Mouse (Mus musculus) kidney, embryonic 15.5 days (tissue): ENCODE data around the gene Dab2ip. TPM values are rescaled to one million over a fixed set of nuclear protein-coding genes. Genes with fewer than 3 reads are reported as not detected.
A peak's percentile ranks its signal among the peaks of the same experiment; 100 is the strongest.

Experiments
- ATAC-seq: fragments of 200-750 bp; cut with Nextera tagmentation; replicated peaks from 2 replicates; pipeline ENCODE4 v1.8.0; 2017; ENCODE audit warnings: moderate TSS enrichment; ENCODE audit not compliant: low FRiP score
- H3K27ac ChIP-seq: fragments of 300-500 bp; sonication (generic); 2 replicates; pipeline ENCODE4 v1.5.1; 2015; ENCODE audit warnings: mild to moderate bottlenecking, inconsistent platforms
- H3K27me3 ChIP-seq: fragments of 300-500 bp; sonication (generic); 2 replicates; pipeline ENCODE4 v1.6.1; 2015; ENCODE audit warnings: inconsistent platforms
- H3K36me3 ChIP-seq: fragments of 300-500 bp; sonication (generic); 2 replicates; pipeline ENCODE4 v1.6.1; 2015; ENCODE audit warnings: inconsistent platforms
- H3K4me1 ChIP-seq: fragments of 300-500 bp; sonication (generic); 2 replicates; pipeline ENCODE4 v1.6.1; 2015; ENCODE audit warnings: inconsistent platforms
- H3K4me2 ChIP-seq: fragments of 300-500 bp; sonication (generic); 2 replicates; pipeline ENCODE4 v1.6.1; 2015; ENCODE audit warnings: moderate library complexity, mild to moderate bottlenecking, inconsistent platforms
- H3K4me3 ChIP-seq: fragments of 300-500 bp; sonication (generic); replicated peaks from 2 replicates; pipeline ENCODE4 v1.5.1; 2015; ENCODE audit warnings: mild to moderate bottlenecking, inconsistent platforms
- H3K9ac ChIP-seq: fragments of 300-500 bp; sonication (generic); 2 replicates; pipeline ENCODE4 v1.6.1; 2015; ENCODE audit warnings: mild to moderate bottlenecking, inconsistent platforms
- H3K9me3 ChIP-seq: fragments of 300-500 bp; sonication (generic); replicated peaks from 2 replicates; pipeline ENCODE4 v1.6.1; 2016; ENCODE audit warnings: inconsistent platforms
- WGBS: fragments of 180-500 bp; shearing (Covaris S2); methylation state at CpG from one replicate; pipeline ENCODE4 v1.1.7; 2015; ENCODE audit warnings: mixed read lengths; 5-methylcytosine and 5-hydroxymethylcytosine counted together
- polyA plus RNA-seq: library from polyadenylated mRNA; unstranded; fragments of >200 nt; fragmentation: Nextera tagmentation; extraction: Ambion mirVana; gene quantifications from 2 replicates; pipeline ENCODE4 v1.2.1, GENCODE M21; 2015

Dab2ip gene
- polyA plus RNA-seq, 1 experiment from 2014 or later = 37.5 TPM

GRCm38 (mm10) chr2:35669217-35669616 lies 111.2 kb downstream of the Dab2ip start:
- no peaks in the 10 kb centered on the region for H3K27me3 ChIP-seq
- WGBS = 66% methylated on average over 4 of the region's 4 CpGs
- H3K4me2 ChIP-seq = no peak overlapping the region
- H3K36me3 ChIP-seq = peaks cover 13% of the 10 kb centered on the region; the same call in 1 of the 2 replicates
- H3K4me1 ChIP-seq = peaks cover 77% of the 10 kb centered on the region
- H3K9me3 ChIP-seq = no peaks in the 10 kb centered on the region
- no peak overlapping the region for H3K9ac ChIP-seq
- H3K27ac ChIP-seq = 0 out of 2 replicates have a peak overlapping the region, but pooled peaks have one; percentile 37
- H3K4me3 ChIP-seq = no peak overlapping the region
- no peak for ATAC-seq

DNA sequence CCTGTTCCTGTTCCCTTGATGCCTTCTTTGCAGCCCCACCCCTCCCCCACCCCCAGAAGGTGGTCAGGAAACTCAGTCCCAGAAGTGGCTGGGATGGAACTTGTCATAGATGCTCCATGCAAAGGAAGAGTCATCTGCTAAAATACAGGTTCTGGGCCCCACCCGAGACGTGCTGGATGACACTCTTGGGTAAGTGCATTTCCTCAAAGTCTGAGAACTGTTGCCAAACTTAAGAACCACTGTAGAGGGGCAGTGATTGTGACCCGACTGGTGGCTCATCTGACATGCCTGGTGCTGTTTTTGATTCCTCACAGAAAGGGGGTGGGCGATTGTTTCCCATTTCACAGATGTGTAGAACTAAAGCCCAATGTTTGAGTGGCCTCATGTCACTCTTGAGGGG lies 111.7 kb downstream of the Dab2ip start:
- Histone ChIP-seq H3K27me3 (no peaks in the 10 kb centered on the region), H3K4me2 (no peak overlapping the region), H3K4me1 (peaks cover 73% of the 10 kb centered on the region), H3K27ac (no peak overlapping the region), H3K36me3 (peaks cover 13% of the 10 kb centered on the region; the same call in 1 of the 2 replicates), H3K9ac (no peak overlapping the region), H3K4me3 (no peak overlapping the region), H3K9me3 (no peaks in the 10 kb centered on the region)
- 75% methylated on average over 4 of the region's 4 CpGs for WGBS
- no peak for ATAC-seq

GRCm38 (mm10) chr2:35670300-35670699 lies 112.2 kb downstream of the Dab2ip start:
- Histone ChIP-seq H3K4me2 (no peak overlapping the region), H3K27ac (no peak overlapping the region), H3K27me3 (no peaks in the 10 kb centered on the region), H3K9ac (no peak overlapping the region), H3K36me3 (peaks cover 13% of the 10 kb centered on the region; the same call in 1 of the 2 replicates), H3K4me3 (no peak overlapping the region), H3K9me3 (no peaks in the 10 kb centered on the region), H3K4me1 (peaks cover 72% of the 10 kb centered on the region)
- ATAC-seq = no peak
- WGBS = 90% methylated on average over 9 of the region's 9 CpGs

- H3K27me3 ChIP-seq = no peaks in the 10 kb centered on the region
- H3K4me2 ChIP-seq = no peak overlapping the region
- H3K4me3 ChIP-seq = no peak overlapping the region
- H3K9ac ChIP-seq = no peak overlapping the region
- H3K9me3 ChIP-seq = no peaks in the 10 kb centered on the region
- H3K27ac ChIP-seq = 0 out of 2 replicates have a peak overlapping the region, but pooled peaks have one; percentile 22
- peaks cover 13% of the 10 kb centered on the region; the same call in 1 of the 2 replicates for H3K36me3 ChIP-seq
- ATAC-seq = no peak
- WGBS = 70% methylated on average over 9 of the region's 9 CpGs
- H3K4me1 ChIP-seq = peaks cover 79% of the 10 kb centered on the region
These were observed 114.2 kb downstream of the Dab2ip start for GRCm38 (mm10) chr2:35671980-35672910.

DNA sequence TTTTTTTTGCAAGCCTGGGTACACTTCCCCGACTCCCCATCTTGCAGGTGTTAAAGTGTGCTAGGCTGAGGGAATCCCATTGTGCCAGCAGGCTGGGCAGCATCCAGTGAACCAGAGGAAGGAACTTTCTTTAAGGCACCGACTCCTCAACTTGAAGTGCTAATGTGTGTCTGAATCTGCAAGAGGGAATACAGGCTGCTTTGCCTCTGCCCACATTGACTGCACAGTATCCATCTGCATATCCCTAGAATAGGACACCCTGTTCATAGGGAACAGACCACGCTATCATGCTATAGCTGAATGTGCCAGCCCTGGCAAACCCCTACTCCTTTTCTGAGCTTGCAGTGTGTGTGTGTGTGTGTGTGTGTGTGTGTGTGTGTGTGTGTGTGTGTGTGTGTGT lies 115.1 kb downstream of the Dab2ip start:
- Histone ChIP-seq H3K27ac (no peak overlapping the region), H3K9me3 (no peaks in the 10 kb centered on the region), H3K4me2 (no peak overlapping the region), H3K4me1 (peaks cover 87% of the 10 kb centered on the region), H3K9ac (no peak overlapping the region), H3K4me3 (no peak overlapping the region), H3K36me3 (peaks cover 6% of the 10 kb centered on the region; the same call in 1 of the 2 replicates), H3K27me3 (no peaks in the 10 kb centered on the region)
- ATAC-seq = no peak
- WGBS = 84% methylated on average over 3 of the region's 3 CpGs

DNA sequence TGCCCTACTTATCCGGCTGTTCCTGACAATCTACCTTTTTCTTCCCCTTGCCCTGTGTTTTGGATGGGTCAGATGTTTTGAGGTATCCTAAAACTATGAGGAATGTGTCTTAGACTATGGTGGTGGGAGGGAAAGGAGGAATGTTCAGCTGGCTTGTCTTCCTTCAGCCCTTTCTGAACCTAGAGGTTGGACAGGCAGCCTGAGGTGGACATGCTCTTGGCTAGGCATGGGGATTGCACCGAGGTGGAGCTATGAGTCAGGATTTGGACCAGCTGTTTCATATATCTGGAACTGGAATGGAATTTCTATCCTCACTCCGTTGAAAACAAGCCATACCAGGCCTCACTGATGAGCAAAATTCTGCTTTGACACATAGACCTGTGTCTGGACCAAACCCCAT lies 115.9 kb downstream of the Dab2ip start:
- Histone ChIP-seq H3K4me3 (no peak overlapping the region), H3K27ac (no peak overlapping the region), H3K4me2 (no peak overlapping the region), H3K27me3 (no peaks in the 10 kb centered on the region), H3K4me1 (peaks cover 88% of the 10 kb centered on the region), H3K9me3 (no peaks in the 10 kb centered on the region), H3K36me3 (peaks cover 6% of the 10 kb centered on the region; the same call in 1 of the 2 replicates), H3K9ac (no peak overlapping the region)
- ATAC-seq = no peak
- 62% methylated on average over 3 of the region's 3 CpGs for WGBS

DNA sequence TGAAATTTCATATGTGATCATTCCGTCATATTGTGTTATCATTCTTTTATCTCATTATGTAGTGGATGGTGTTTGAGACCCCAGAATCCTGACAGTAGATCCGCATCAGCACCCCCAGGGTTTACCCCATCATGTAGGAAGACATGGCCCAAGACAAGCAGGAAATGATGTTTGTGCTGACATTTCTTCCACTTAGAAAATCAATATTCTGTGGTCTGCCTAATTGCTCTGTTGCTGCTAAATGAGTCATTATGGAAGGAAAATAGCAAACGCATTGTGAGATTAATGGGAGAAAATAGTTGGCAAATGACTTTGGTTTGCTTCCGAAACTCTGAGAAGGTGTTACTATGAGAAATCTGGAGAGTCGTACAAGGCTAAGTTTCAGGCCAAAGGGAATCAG lies 116.4 kb downstream of the Dab2ip start:
- Histone ChIP-seq H3K27me3 (no peaks in the 10 kb centered on the region), H3K9me3 (no peaks in the 10 kb centered on the region), H3K9ac (no peak overlapping the region), H3K36me3 (peaks cover 6% of the 10 kb centered on the region; the same call in 1 of the 2 replicates), H3K27ac (no peak overlapping the region), H3K4me2 (no peak overlapping the region), H3K4me3 (no peak overlapping the region), H3K4me1 (peaks cover 88% of the 10 kb centered on the region)
- WGBS = 87% methylated on average over 5 of the region's 5 CpGs
- no peak for ATAC-seq

- no peaks in the 10 kb centered on the region for H3K27me3 ChIP-seq
- H3K4me3 ChIP-seq = no peak overlapping the region
- H3K9me3 ChIP-seq = no peaks in the 10 kb centered on the region
- H3K27ac ChIP-seq = peak overlapping the region; percentile 74
- ATAC-seq = peak; percentile 14; the same call in 1 of the 2 replicates
- WGBS = 43% methylated on average over 5 of the region's 5 CpGs
- no peak overlapping the region for H3K4me2 ChIP-seq
- no peak overlapping the region for H3K9ac ChIP-seq
- H3K36me3 ChIP-seq = no peaks in the 10 kb centered on the region
- peaks cover 90% of the 10 kb centered on the region for H3K4me1 ChIP-seq
These were observed 118.1 kb downstream of the Dab2ip start for GRCm38 (mm10) chr2:35676075-35676665.

DNA sequence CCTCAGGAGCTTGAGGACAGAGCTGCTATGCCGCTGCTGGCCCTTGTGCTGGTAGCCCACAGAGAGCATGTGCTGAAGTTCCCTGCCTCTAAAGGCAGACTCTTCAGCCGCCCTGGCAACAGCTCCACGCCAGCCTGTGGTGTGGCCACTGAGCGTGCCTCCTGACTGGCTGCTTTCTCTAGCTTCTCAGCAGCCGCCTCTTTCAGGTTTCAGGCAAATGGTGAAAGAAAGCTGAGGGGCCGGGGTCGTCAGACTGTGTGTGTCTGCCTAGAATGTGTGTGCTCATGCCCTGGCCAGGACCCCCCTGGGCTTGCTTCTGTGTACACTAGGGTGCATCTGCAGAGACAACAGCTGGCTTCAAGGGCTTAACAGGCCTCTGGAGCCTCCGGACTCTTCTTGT lies 119.8 kb downstream of the Dab2ip start:
- Histone ChIP-seq H3K4me2 (no peak overlapping the region), H3K9ac (no peak overlapping the region), H3K4me3 (no peak overlapping the region), H3K27me3 (no peaks in the 10 kb centered on the region), H3K9me3 (no peaks in the 10 kb centered on the region), H3K4me1 (peaks cover 86% of the 10 kb centered on the region), H3K27ac (peak overlapping the region; percentile 74), H3K36me3 (no peaks in the 10 kb centered on the region)
- 0 out of 2 replicates have a peak, but pooled peaks have one; percentile 31 for ATAC-seq
- 26% methylated on average over 8 of the region's 8 CpGs for WGBS

DNA sequence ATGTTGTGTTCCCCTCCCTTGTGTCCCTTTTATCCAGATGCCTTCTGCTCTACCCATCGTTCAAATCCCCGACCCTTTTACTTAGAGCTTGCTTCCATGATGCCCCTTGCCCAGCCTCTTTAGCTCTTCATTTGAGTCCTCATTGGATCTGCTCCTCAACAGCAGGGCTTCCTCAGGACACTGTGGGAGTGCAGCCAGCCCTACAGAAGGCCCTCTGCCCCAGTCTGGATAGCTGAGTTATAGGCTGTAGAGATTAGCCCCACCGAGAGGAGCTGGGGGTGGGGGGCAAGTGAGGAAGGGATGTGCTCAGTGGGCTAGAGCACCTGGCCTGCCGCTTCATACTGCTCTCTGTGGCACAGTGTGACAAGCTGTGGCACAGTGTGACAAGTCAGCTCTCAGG lies 120.4 kb downstream of the Dab2ip start:
- ATAC-seq = no peak
- Histone ChIP-seq H3K9ac (no peak overlapping the region; the same call in 1 of the 2 replicates), H3K27ac (peak overlapping the region; percentile 74; the same call in 1 of the 2 replicates), H3K36me3 (no peaks in the 10 kb centered on the region), H3K27me3 (no peaks in the 10 kb centered on the region), H3K9me3 (no peaks in the 10 kb centered on the region), H3K4me3 (no peak overlapping the region), H3K4me2 (no peak overlapping the region), H3K4me1 (peaks cover 90% of the 10 kb centered on the region)
- WGBS = 31% methylated on average over 4 of the region's 4 CpGs

DNA sequence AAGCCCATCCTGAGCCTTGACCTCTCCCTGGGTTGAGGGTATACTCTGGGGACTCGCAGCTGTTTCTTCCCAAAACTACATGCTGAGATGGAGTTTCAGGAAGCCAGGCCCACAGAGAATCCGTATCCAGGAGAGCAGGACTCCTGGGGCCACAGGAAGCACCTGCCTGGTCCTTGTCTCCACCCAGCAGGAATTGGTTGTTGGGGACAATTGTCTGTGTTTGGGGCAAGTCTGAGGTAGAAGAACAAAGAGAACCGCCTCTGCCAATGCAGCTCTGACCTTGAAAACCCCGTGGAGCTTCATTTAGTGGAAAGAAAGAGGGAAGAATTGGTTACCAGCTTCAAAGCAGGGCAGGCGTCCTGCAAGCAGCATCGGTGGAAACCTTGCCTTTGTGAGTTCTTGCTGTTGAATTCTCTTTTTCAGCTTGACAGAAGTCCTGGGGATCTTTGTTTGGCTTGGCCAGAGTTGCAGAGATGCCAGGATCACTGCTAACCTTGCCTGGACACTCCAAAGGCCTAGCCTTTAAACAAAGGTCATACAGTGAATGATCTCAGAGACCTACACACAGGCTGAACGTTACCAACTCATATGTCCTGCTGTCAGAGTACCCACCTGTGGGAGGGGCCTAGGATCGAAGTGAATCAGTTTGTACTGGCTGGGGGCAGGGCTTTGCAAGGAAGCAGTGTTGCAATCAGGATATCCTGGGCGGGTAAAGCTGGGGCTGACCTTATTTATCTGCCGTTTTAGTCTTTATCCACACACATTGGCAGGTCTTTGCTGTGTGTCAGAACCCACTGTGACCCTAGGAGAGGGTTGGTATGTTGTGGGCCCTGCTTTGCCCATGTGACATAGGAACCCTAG lies 122.0 kb downstream of the Dab2ip start:
- WGBS = 28% methylated on average over 10 of the region's 10 CpGs
- peak overlapping the region; percentile 69 for H3K27ac ChIP-seq
- H3K9me3 ChIP-seq = no peaks in the 10 kb centered on the region
- H3K36me3 ChIP-seq = no peaks in the 10 kb centered on the region
- H3K4me2 ChIP-seq = no peak overlapping the region
- H3K9ac ChIP-seq = no peak overlapping the region
- peak; percentile 22; the same call in 1 of the 2 replicates for ATAC-seq
- H3K4me1 ChIP-seq = peaks cover 85% of the 10 kb centered on the region
- H3K27me3 ChIP-seq = no peaks in the 10 kb centered on the region
- H3K4me3 ChIP-seq = no peak overlapping the region
